Mouse (Mus musculus): ENCODE results near the gene Shb. TPM values are rescaled to one million over a fixed set of nuclear protein-coding genes. Genes with fewer than 3 reads are reported as not detected.

Shb gene
- polyA plus RNA-seq, 1 experiment, result 36.2 TPM

- no peaks in the 10 kb centered on the region for H3K4me1 ChIP-seq (ENCODE audit: control insufficient read depth, insufficient read depth, low read length)
- DNase-seq, result no peak
- no peak overlapping the region for H3K4me3 ChIP-seq (replicated peaks; ENCODE audit: extremely low read depth, low read depth, low read length)
- 50% methylated on average over 8 of the region's 8 CpGs for WGBS
- no peak for TF ChIP-seq POLR2A (IDR thresholded peaks at IDR 0.05; ENCODE audit: borderline replicate concordance, extremely low read depth, low read depth, low read length)
- TF ChIP-seq CTCF (IDR thresholded peaks at IDR 0.05; ENCODE audit: insufficient read depth, low read length), result no peak
These were observed 13.6 kb upstream of the Shb start for GRCm38 (mm10) chr4:45545851-45546250.

- H3K4me1 ChIP-seq (ENCODE audit: control insufficient read depth, insufficient read depth, low read length), result no peaks in the 10 kb centered on the region
- H3K4me3 ChIP-seq (replicated peaks; ENCODE audit: extremely low read depth, low read depth, low read length), result no peak overlapping the region
- WGBS, result 94% methylated on average over 3 of the region's 3 CpGs
- no peak for TF ChIP-seq POLR2A (IDR thresholded peaks at IDR 0.05; ENCODE audit: borderline replicate concordance, extremely low read depth, low read depth, low read length)
- no peak for TF ChIP-seq CTCF (IDR thresholded peaks at IDR 0.05; ENCODE audit: insufficient read depth, low read length)
- DNase-seq, result no peak
These were observed 11.3 kb upstream of the Shb start for GRCm38 (mm10) chr4:45543481-45544051.

- TF ChIP-seq POLR2A (IDR thresholded peaks at IDR 0.05; ENCODE audit: borderline replicate concordance, extremely low read depth, low read depth, low read length) (no peak), CTCF (IDR thresholded peaks at IDR 0.05; ENCODE audit: insufficient read depth, low read length) (no peak)
- 72% methylated on average over 15 of the region's 15 CpGs for whole genome bisulfite sequencing
- Histone ChIP-seq H3K4me1 (ENCODE audit: control insufficient read depth, insufficient read depth, low read length) (no peaks in the 10 kb centered on the region), H3K4me3 (replicated peaks; ENCODE audit: extremely low read depth, low read depth, low read length) (no peak overlapping the region)
- DNase-seq, result no peak
These were observed 8.1 kb upstream of the Shb start for GRCm38 (mm10) chr4:45540151-45540933.

GRCm38 (mm10) chr4:45539187-45539586 lies 6.9 kb upstream of the Shb start:
- DNase-seq, result no peak
- TF ChIP-seq POLR2A (IDR thresholded peaks at IDR 0.05; ENCODE audit: borderline replicate concordance, extremely low read depth, low read depth, low read length) (no peak), CTCF (IDR thresholded peaks at IDR 0.05; ENCODE audit: insufficient read depth, low read length) (no peak)
- Histone ChIP-seq H3K4me3 (replicated peaks; ENCODE audit: extremely low read depth, low read depth, low read length) (no peak overlapping the region), H3K4me1 (ENCODE audit: control insufficient read depth, insufficient read depth, low read length) (no peaks in the 10 kb centered on the region)

DNA sequence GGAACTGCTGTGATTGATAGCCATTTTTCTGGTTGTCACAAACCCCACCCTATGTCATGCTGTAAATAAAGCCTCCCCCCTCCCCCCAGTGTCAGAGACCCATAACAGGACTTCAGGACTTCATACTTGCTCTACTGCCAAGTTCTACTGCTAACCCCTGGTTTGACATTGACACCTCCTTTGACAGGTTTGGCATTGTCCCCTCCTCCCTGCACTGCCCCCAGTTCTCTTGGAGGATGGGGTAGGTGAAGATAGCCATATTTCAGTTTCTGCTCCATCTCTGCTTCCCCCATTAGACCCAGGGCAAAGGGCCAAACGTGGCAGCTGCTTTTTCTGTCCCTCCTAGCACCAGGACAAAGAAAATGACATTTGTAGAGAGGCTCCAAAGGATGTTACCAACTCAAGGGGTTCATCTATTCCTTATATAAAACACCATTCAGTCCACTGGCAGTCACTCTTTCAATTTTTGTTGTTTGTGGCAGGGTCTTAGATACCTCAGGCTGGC lies 1.2 kb upstream of the Shb start:
- Histone ChIP-seq H3K4me3 (replicated peaks; ENCODE audit: extremely low read depth, low read depth, low read length) (no peak overlapping the region), H3K4me1 (ENCODE audit: control insufficient read depth, insufficient read depth, low read length) (peaks cover 8% of the 10 kb centered on the region)
- WGBS, result 39% methylated on average over 1 of the region's 1 CpGs
- DNase-seq, result no peak
- TF ChIP-seq POLR2A (IDR thresholded peaks at IDR 0.05; ENCODE audit: borderline replicate concordance, extremely low read depth, low read depth, low read length) (no peak), CTCF (IDR thresholded peaks at IDR 0.05; ENCODE audit: insufficient read depth, low read length) (no peak)

GRCm38 (mm10) chr4:45530662-45531542 lies 1.4 kb downstream of the Shb start:
- Histone ChIP-seq H3K4me3 (replicated peaks; ENCODE audit: extremely low read depth, low read depth, low read length) (peak overlapping the region; percentile 67), H3K4me1 (ENCODE audit: control insufficient read depth, insufficient read depth, low read length) (peaks cover 17% of the 10 kb centered on the region)
- peak; percentile 88 for DNase-seq
- WGBS, result under 1% methylated on average over 64 of the region's 68 CpGs
- peak; percentile 58; the same call in 1 of the 2 replicates for TF ChIP-seq POLR2A (IDR thresholded peaks at IDR 0.05; ENCODE audit: borderline replicate concordance, extremely low read depth, low read depth, low read length)
- TF ChIP-seq CTCF (IDR thresholded peaks at IDR 0.05; ENCODE audit: insufficient read depth, low read length), result no peak

GRCm38 (mm10) chr4:45529986-45530597 lies 2.2 kb downstream of the Shb start:
- DNase-seq, result peak; percentile 75
- no peak for TF ChIP-seq CTCF (IDR thresholded peaks at IDR 0.05; ENCODE audit: insufficient read depth, low read length)
- TF ChIP-seq POLR2A (IDR thresholded peaks at IDR 0.05; ENCODE audit: borderline replicate concordance, extremely low read depth, low read depth, low read length), result no peak

GRCm38 (mm10) chr4:45529201-45529985 lies 2.9 kb downstream of the Shb start:
- peak; percentile 51 for DNase-seq
- TF ChIP-seq CTCF (IDR thresholded peaks at IDR 0.05; ENCODE audit: insufficient read depth, low read length), result no peak
- TF ChIP-seq POLR2A (IDR thresholded peaks at IDR 0.05; ENCODE audit: borderline replicate concordance, extremely low read depth, low read depth, low read length), result no peak
- WGBS, result 2% methylated on average over 71 of the region's 71 CpGs
- Histone ChIP-seq H3K4me3 (replicated peaks; ENCODE audit: extremely low read depth, low read depth, low read length) (peak overlapping the region; percentile 66), H3K4me1 (ENCODE audit: control insufficient read depth, insufficient read depth, low read length) (peaks cover 17% of the 10 kb centered on the region)

More at GRCm38 (mm10) chr4:45529986-45530597, 2.2 kb downstream of the Shb start:
- WGBS, result under 1% methylated on average over 88 of the region's 89 CpGs
- Histone ChIP-seq H3K4me3 (replicated peaks; ENCODE audit: extremely low read depth, low read depth, low read length) (peak overlapping the region; percentile 66), H3K4me1 (ENCODE audit: control insufficient read depth, insufficient read depth, low read length) (peaks cover 17% of the 10 kb centered on the region)

All from lung, adult 2 months (tissue).